Mouse (Mus musculus) hindbrain, embryonic 14.5 days (tissue): ENCODE data around the gene Il1r1. TPM values are rescaled to one million over a fixed set of nuclear protein-coding genes. Genes with fewer than 3 reads are reported as not detected.
"Not testable (repeated sequence)": the region's sequence is repeated elsewhere in the genome, so short reads cannot be mapped to it uniquely, and the experiment has no call there.

Experiments used
- ATAC-seq: fragments of 200-750 bp; cut with Nextera tagmentation; 2 replicates; pipeline ENCODE4 v1.8.0; 2017; ENCODE audit warnings: moderate number of reproducible peaks, mild to moderate bottlenecking, moderate TSS enrichment, moderate library complexity; ENCODE audit not compliant: low FRiP score
- DNase-seq: peaks from one replicate; pipeline ENCODE4 v3.0.0-alpha.2; 2015; ENCODE audit warnings: low spot score
- H3K27ac ChIP-seq: fragments of 300-500 bp; sonication (generic); 2 replicates; pipeline ENCODE4 v1.5.1; 2014; ENCODE audit warnings: mild to moderate bottlenecking, moderate library complexity
- H3K27me3 ChIP-seq: fragments of 300-500 bp; sonication (generic); 2 replicates; pipeline ENCODE4 v1.6.1; 2014; ENCODE audit warnings: mild to moderate bottlenecking, low read length, mixed read lengths; ENCODE audit not compliant: control insufficient read depth, insufficient read depth
- H3K36me3 ChIP-seq: fragments of 300-500 bp; sonication (generic); replicated peaks from 2 replicates; pipeline ENCODE4 v1.6.1; 2014; ENCODE audit not compliant: control insufficient read depth, insufficient read depth
- H3K4me1 ChIP-seq: fragments of 300-500 bp; sonication (generic); replicated peaks from 2 replicates; pipeline ENCODE4 v1.6.1; 2014; ENCODE audit warnings: antibody characterized with exemption, low read length, mixed read lengths; ENCODE audit not compliant: control insufficient read depth, insufficient read depth
- H3K4me2 ChIP-seq: fragments of 300-500 bp; sonication (generic); replicated peaks from 2 replicates; pipeline ENCODE4 v1.6.1; 2014; ENCODE audit warnings: mild to moderate bottlenecking, moderate library complexity
- H3K4me3 ChIP-seq: fragments of 300-500 bp; sonication (generic); replicated peaks from 2 replicates; pipeline ENCODE4 v1.5.1; 2014; ENCODE audit warnings: mild to moderate bottlenecking, low read length
- H3K9ac ChIP-seq: fragments of 300-500 bp; sonication (generic); 2 replicates; pipeline ENCODE4 v1.6.1; 2014
- H3K9me3 ChIP-seq: fragments of 300-500 bp; sonication (generic); 2 replicates; pipeline ENCODE4 v1.6.1; 2016; ENCODE audit warnings: low read length; ENCODE audit not compliant: control insufficient read depth
- WGBS: fragments of 180-500 bp; shearing (Covaris S2); extraction: QIAGEN DNeasy Blood & Tissue Kit; methylation state at CpG from one replicate; pipeline ENCODE4 v1.1.7; 2014; 5-methylcytosine and 5-hydroxymethylcytosine counted together
- polyA plus RNA-seq: library from polyadenylated mRNA; unstranded; fragments of >200 nt; fragmentation: Nextera tagmentation; extraction: Ambion mirVana; gene quantifications from 2 replicates; pipeline ENCODE4 v1.2.1, GENCODE M21; 2014

The Il1r1 gene
- polyA plus RNA-seq, 1 experiment from 2014 or later: 0.66 TPM

GRCm38 (mm10) chr1:40283995-40284394 lies 59.1 kb downstream of the Il1r1 start:
- H3K4me1 ChIP-seq: no peaks in the 10 kb centered on the region
- no peak overlapping the region for H3K4me3 ChIP-seq
- no peak overlapping the region for H3K4me2 ChIP-seq
- no peak overlapping the region for H3K27ac ChIP-seq
- no peaks in the 10 kb centered on the region for H3K36me3 ChIP-seq
- ATAC-seq (no peak), DNase-seq (no peak)
- no peaks in the 10 kb centered on the region for H3K27me3 ChIP-seq
- 87% methylated on average over 5 of the region's 5 CpGs for WGBS
- no peaks in the 10 kb centered on the region for H3K9me3 ChIP-seq
- no peak overlapping the region for H3K9ac ChIP-seq

DNA sequence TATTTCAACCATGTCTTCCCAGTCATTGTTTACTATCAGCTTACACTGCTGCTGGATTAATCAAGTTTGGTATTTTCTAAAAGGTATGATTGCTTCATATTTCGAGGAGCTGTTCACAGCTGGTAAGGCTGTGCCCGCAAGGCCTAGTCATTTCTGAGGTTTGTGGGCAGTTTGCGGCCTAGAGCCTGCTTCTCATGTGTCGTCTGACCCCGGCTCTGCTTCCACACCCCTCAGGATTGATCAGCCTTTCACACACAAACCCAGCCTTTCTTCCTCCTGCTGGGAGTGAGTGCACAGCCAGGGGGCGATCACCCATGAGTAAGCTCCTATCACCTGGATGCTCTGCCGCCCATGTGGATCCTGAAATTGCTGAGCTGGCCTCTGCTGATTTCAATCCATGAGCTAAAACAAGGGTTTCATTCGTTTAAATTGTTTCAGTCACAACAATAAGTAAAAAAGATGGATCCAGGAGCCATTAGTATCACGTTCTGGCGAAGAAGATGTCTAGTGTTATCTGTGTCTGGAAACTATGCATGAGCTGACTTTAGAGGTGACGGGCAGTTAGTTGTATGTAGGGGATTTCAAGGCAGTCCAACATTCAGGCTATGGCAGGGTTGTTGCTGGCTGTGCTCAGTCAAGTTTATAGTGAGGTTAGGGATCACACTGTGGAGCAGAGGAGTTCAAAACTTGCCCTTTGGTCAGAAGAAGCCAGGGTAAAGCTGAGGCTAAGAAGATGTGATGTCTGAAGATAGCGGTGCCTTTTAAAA lies 65.8 kb downstream of the Il1r1 start:
- DNase-seq (no peak), ATAC-seq (no peak)
- no peaks in the 10 kb centered on the region for H3K4me1 ChIP-seq
- no peak overlapping the region for H3K27ac ChIP-seq
- no peaks in the 10 kb centered on the region for H3K9me3 ChIP-seq
- H3K4me2 ChIP-seq: no peak overlapping the region
- H3K36me3 ChIP-seq: no peaks in the 10 kb centered on the region
- no peak overlapping the region for H3K4me3 ChIP-seq
- 78% methylated on average over 12 of the region's 12 CpGs for WGBS
- no peak overlapping the region for H3K9ac ChIP-seq
- no peaks in the 10 kb centered on the region for H3K27me3 ChIP-seq

GRCm38 (mm10) chr1:40292231-40292630 lies 67.4 kb downstream of the Il1r1 start:
- ATAC-seq: no peak
- no peak overlapping the region for H3K4me3 ChIP-seq

DNA sequence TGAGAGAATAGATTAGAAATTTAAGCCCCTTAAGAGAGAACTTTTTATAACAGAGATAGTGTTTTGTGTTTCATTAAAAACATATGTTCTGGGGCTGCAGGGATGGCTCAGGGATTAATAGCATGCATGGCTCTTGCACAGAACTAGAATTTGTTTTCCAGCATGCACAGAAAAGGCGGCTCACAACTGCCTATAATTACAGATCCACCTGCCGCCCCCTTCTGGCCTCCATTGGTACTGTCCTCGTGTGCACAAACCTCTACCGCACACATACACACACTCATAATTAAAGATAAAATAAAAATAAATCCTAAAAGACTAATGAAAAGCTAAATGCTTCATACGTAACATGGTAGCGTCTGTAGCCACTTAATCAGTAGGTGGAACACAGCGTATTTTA lies 69.0 kb downstream of the Il1r1 start:
- Histone ChIP-seq H3K9me3 (no peaks in the 10 kb centered on the region), H3K4me3 (no peak overlapping the region), H3K27ac (no peak overlapping the region), H3K36me3 (no peaks in the 10 kb centered on the region), H3K4me2 (no peak overlapping the region), H3K27me3 (no peaks in the 10 kb centered on the region), H3K9ac (no peak overlapping the region), H3K4me1 (no peaks in the 10 kb centered on the region)
- ATAC-seq (no peak), DNase-seq (no peak)
- WGBS: 95% methylated on average over 7 of the region's 7 CpGs

More at GRCm38 (mm10) chr1:40292231-40292630, 67.4 kb downstream of the Il1r1 start:
- Histone ChIP-seq H3K9ac (no peak overlapping the region), H3K27ac (no peak overlapping the region), H3K4me2 (no peak overlapping the region), H3K27me3 (no peaks in the 10 kb centered on the region), H3K4me1 (no peaks in the 10 kb centered on the region), H3K36me3 (no peaks in the 10 kb centered on the region), H3K9me3 (no peaks in the 10 kb centered on the region)
- WGBS: 98% methylated on average over 2 of the region's 2 CpGs
- no peak for DNase-seq

DNA sequence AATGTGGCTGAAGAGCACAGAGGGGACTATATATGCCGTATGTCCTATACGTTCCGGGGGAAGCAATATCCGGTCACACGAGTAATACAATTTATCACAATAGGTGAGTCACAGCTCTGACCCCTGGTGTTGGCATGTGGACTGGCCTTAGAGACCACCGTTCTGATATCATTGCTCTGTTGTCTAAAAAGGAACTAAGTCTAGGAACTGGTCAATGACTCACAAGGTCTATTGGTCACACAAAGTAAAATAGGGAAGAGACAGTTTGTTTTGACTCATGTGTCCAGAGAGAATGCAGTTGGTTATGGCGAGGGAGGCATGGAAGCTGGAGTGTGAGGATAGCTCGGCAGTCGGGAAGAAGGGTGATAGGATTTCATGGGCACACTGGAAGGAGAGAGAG lies 69.9 kb downstream of the Il1r1 start:
- Histone ChIP-seq H3K4me2 (no peak overlapping the region), H3K27ac (no peak overlapping the region), H3K9me3 (no peaks in the 10 kb centered on the region), H3K9ac (no peak overlapping the region), H3K27me3 (no peaks in the 10 kb centered on the region), H3K4me1 (no peaks in the 10 kb centered on the region), H3K36me3 (no peaks in the 10 kb centered on the region), H3K4me3 (no peak overlapping the region)
- WGBS: 94% methylated on average over 9 of the region's 9 CpGs
- DNase-seq: no peak
- ATAC-seq: no peak

DNA sequence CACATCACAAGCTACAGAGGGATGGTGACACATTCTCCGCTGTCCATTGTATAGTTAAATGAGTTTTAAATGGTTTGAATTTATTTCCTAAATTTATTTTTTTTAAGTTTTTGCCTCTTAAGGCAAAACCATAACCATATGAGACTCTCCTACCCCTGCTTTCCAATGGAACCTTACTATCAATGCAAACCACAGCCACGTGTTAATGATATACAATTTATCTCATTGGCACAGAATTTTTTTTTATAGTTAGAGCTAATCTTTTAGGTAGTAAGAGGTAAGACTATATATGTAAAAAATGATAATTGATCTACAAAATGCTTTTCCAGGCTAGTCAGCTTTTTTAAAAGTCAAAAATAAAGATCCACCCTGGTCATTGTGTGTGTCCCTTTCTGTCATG lies 73.2 kb downstream of the Il1r1 start:
- Histone ChIP-seq H3K9ac (no peak overlapping the region), H3K4me2 (no peak overlapping the region), H3K36me3 (no peaks in the 10 kb centered on the region), H3K9me3 (no peaks in the 10 kb centered on the region), H3K4me1 (no peaks in the 10 kb centered on the region), H3K27ac (no peak overlapping the region), H3K27me3 (no peaks in the 10 kb centered on the region), H3K4me3 (no peak overlapping the region)
- ATAC-seq (no peak), DNase-seq (no peak)
- WGBS: 84% methylated on average over 2 of the region's 2 CpGs

- no peak overlapping the region for H3K9ac ChIP-seq
- H3K4me3 ChIP-seq: no peak overlapping the region
- no peaks in the 10 kb centered on the region for H3K9me3 ChIP-seq
- 66% methylated on average over 7 of the region's 7 CpGs for WGBS
- no peaks in the 10 kb centered on the region for H3K4me1 ChIP-seq
- no peak for DNase-seq
- no peaks in the 10 kb centered on the region for H3K27me3 ChIP-seq
- H3K27ac ChIP-seq: no peak overlapping the region
- no peak for ATAC-seq
- no peak overlapping the region for H3K4me2 ChIP-seq
- no peaks in the 10 kb centered on the region for H3K36me3 ChIP-seq
Measured at GRCm38 (mm10) chr1:40303179-40303866, 78.4 kb downstream of the Il1r1 start.

DNA sequence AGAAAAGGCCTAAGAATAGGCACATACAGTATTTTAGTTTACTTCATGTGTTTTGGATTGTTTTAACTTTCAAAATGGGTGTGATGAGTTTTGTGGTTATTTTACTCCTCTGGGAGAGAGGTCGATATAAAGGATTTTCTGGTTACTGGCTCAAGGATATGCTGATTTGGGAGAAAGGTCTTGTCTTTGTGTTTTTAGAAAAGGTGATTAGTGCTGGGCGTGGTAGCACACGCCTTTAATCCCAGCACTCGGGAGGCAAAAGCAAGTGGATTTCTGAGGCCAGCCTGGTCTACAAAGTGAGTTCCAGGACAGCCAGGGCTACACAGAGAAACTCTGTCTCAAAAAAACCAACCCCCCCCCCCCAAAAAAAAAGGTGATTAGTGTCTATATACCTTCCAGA lies 79.4 kb downstream of the Il1r1 start:
- not testable (repeated sequence) for ATAC-seq, H3K27ac ChIP-seq, DNase-seq, H3K9ac ChIP-seq, H3K4me3 ChIP-seq, H3K36me3 ChIP-seq, H3K9me3 ChIP-seq, H3K27me3 ChIP-seq, H3K4me2 ChIP-seq, H3K4me1 ChIP-seq
- 67% methylated on average over 4 of the region's 4 CpGs for WGBS

DNA sequence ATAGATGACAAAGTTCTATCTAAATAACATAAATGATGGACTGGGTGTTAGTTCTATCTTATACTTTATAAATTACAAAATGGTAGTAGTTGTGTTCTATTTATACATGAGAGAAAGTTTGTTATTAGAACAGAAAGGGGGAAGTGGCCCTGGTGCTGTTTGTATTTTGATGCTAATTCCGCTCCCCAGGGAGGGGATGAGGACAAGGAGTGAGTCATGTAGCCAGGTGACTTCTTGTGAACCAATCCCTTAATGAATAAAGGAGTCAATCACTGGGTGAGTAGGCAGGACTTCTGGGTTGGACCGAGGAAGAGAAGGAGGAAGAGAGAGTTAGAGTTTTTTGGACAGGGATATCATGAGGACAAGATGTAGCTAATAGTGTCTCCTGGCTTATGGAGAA lies 81.2 kb downstream of the Il1r1 start:
- Histone ChIP-seq H3K4me3 (no peak overlapping the region), H3K27me3 (no peaks in the 10 kb centered on the region), H3K9me3 (no peaks in the 10 kb centered on the region), H3K4me1 (no peaks in the 10 kb centered on the region), H3K27ac (no peak overlapping the region), H3K4me2 (no peak overlapping the region), H3K9ac (no peak overlapping the region), H3K36me3 (no peaks in the 10 kb centered on the region)
- WGBS: 76% methylated on average over 2 of the region's 2 CpGs
- DNase-seq (no peak), ATAC-seq (no peak)
